In genomic region chr9:23673347-23673860, GRCm38 (mm10) we compare ENCODE assay signal across 24 mouse cellular contexts.
DNase-seq lines count a peak whose midpoint lies in the region; ATAC-seq and TF ChIP-seq lines count a peak whose summit lies in the region.
"Had no signal": no experiment of that assay in that cellular context is flagged by ENCODE, and none has a peak within 500 bp of the region (broad histone marks: within the 10 kb centered on the region; RNA-seq: fewer than 3 reads in every experiment).

No protein-coding gene starts in this region.

- no peaks in the 10 kb centered on the region for H3K9me3 ChIP-seq in embryonic facial prominence, embryonic 11.5 days (replicated peaks; ENCODE audit: control insufficient read depth, low read length)
- H3K9me3 ChIP-seq in embryonic facial prominence, embryonic 10.5 days, result no peaks in the 10 kb centered on the region
- H3K9me3 ChIP-seq in hindbrain, embryonic 13.5 days, result no peaks in the 10 kb centered on the region
- H3K9me3 ChIP-seq in hindbrain, embryonic 10.5 days, result no peaks in the 10 kb centered on the region
- H3K9me3 ChIP-seq in megakaryocyte, embryonic 14.5 days, result peaks cover 8% of the 10 kb centered on the region; the same call in 1 of the 2 replicates
- H3K9me3 ChIP-seq in stomach, embryonic 14.5 days (ENCODE audit: control insufficient read depth, low read depth, low read length), result no peaks in the 10 kb centered on the region
- no peaks in the 10 kb centered on the region for H3K9me3 ChIP-seq in stomach, postnatal 0 days (ENCODE audit: control insufficient read depth, low read length)
- H3K9me3 ChIP-seq: forebrain, embryonic 15.5 days; G1E; heart, embryonic 15.5 days had no signal

- H3K27ac ChIP-seq in embryonic facial prominence, embryonic 11.5 days (replicated peaks; ENCODE audit: low read depth, low read length), result no peak overlapping the region
- H3K27ac ChIP-seq in embryonic facial prominence, embryonic 10.5 days (replicated peaks), result no peak overlapping the region
- no peak overlapping the region for H3K27ac ChIP-seq in hindbrain, embryonic 13.5 days
- H3K27ac ChIP-seq in hindbrain, embryonic 10.5 days, result no peak overlapping the region
- H3K27ac ChIP-seq in stomach, embryonic 14.5 days (ENCODE audit: low read length), result no peak overlapping the region
- no peak overlapping the region for H3K27ac ChIP-seq in stomach, postnatal 0 days (replicated peaks)
- H3K27ac ChIP-seq: forebrain, embryonic 15.5 days; heart, adult 2 months; heart, embryonic 15.5 days had no signal

- peak; percentile 52 for ATAC-seq in embryonic facial prominence, embryonic 11.5 days (replicated peaks; ENCODE audit: insufficient number of reproducible peaks, low FRiP score, low TSS enrichment, low read depth)
- ATAC-seq in hindbrain, embryonic 13.5 days (ENCODE audit: low FRiP score), result peak; percentile 24; the same call in 1 of the 2 replicates
- ATAC-seq in megakaryocyte, adult 5-6 weeks (ENCODE audit: poor library complexity, severe bottlenecking), result no peak
- ATAC-seq in stomach, embryonic 14.5 days (ENCODE audit: insufficient number of reproducible peaks, insufficient read depth, low FRiP score, low read depth), result peak; percentile 61; the same call in 1 of the 2 replicates
- no peak for ATAC-seq in stomach, postnatal 0 days (ENCODE audit: low FRiP score, low TSS enrichment)
- ATAC-seq: activated CD4-positive, CD25-positive, alpha-beta regulatory T cell, adult 4 months; CD4-positive, CD25-positive, alpha-beta regulatory T cell, adult 4 months; forebrain, embryonic 15.5 days; inflammation-experienced regulatory T-cells, adult 6 months; Patski had no signal

- H3K4me1 ChIP-seq in embryonic facial prominence, embryonic 11.5 days (ENCODE audit: control insufficient read depth, insufficient read depth, low read length), result no peaks in the 10 kb centered on the region
- peaks cover 7% of the 10 kb centered on the region; the same call in 1 of the 2 replicates for H3K4me1 ChIP-seq in embryonic facial prominence, embryonic 10.5 days
- no peaks in the 10 kb centered on the region for H3K4me1 ChIP-seq in hindbrain, embryonic 13.5 days (replicated peaks)
- H3K4me1 ChIP-seq in hindbrain, embryonic 10.5 days (replicated peaks), result no peaks in the 10 kb centered on the region
- no peaks in the 10 kb centered on the region for H3K4me1 ChIP-seq in megakaryocyte, embryonic 14.5 days
- 0 out of 2 replicates have a peak, but pooled peaks cover 3% of the 10 kb centered on the region for H3K4me1 ChIP-seq in stomach, embryonic 14.5 days (ENCODE audit: control insufficient read depth, insufficient read depth, low read length)
- no peaks in the 10 kb centered on the region for H3K4me1 ChIP-seq in stomach, postnatal 0 days (replicated peaks; ENCODE audit: control insufficient read depth, insufficient read depth)
- H3K4me1 ChIP-seq: forebrain, embryonic 15.5 days; heart, embryonic 15.5 days had no signal

- DNase-seq in embryonic facial prominence, embryonic 11.5 days (ENCODE audit: low spot score), result no peak
- no peak for DNase-seq in embryonic facial prominence, embryonic 10.5 days (ENCODE audit: low spot score)
- DNase-seq in hindbrain, embryonic 10.5 days (ENCODE audit: low spot score), result no peak
- DNase-seq in stomach, postnatal 0 days (ENCODE audit: low spot score), result no peak
- DNase-seq: adrenal gland, postnatal 14 days; B cell, adult 2 months; cerebellum, adult 11-12 months; cerebellum, adult 9-10 months; cerebellum, postnatal 25 days; gastrocnemius, postnatal 14 days; heart, adult 2 months; heart, postnatal 14 days had no signal

- no peak overlapping the region for H3K4me2 ChIP-seq in embryonic facial prominence, embryonic 11.5 days (ENCODE audit: low read depth, low read length)
- H3K4me2 ChIP-seq in hindbrain, embryonic 13.5 days, result no peak overlapping the region
- no peak overlapping the region for H3K4me2 ChIP-seq in stomach, embryonic 14.5 days (replicated peaks; ENCODE audit: low read depth, low read length)
- no peak overlapping the region for H3K4me2 ChIP-seq in stomach, postnatal 0 days (replicated peaks; ENCODE audit: low read depth)
- H3K4me2 ChIP-seq: forebrain, embryonic 15.5 days; heart, embryonic 11.5 days; heart, embryonic 15.5 days had no signal

- H3K9ac ChIP-seq in embryonic facial prominence, embryonic 11.5 days (replicated peaks; ENCODE audit: low read length), result no peak overlapping the region
- H3K9ac ChIP-seq in hindbrain, embryonic 13.5 days, result no peak overlapping the region
- H3K9ac ChIP-seq in stomach, embryonic 14.5 days (replicated peaks; ENCODE audit: low read depth, low read length), result no peak overlapping the region
- H3K9ac ChIP-seq in stomach, postnatal 0 days (ENCODE audit: low read length), result no peak overlapping the region
- H3K9ac ChIP-seq: forebrain, embryonic 15.5 days; heart, embryonic 15.5 days had no signal

- no peaks in the 10 kb centered on the region for H3K36me3 ChIP-seq in embryonic facial prominence, embryonic 11.5 days (replicated peaks; ENCODE audit: control insufficient read depth, insufficient read depth, low read depth, low read length)
- no peaks in the 10 kb centered on the region for H3K36me3 ChIP-seq in embryonic facial prominence, embryonic 10.5 days (replicated peaks)
- H3K36me3 ChIP-seq in hindbrain, embryonic 13.5 days, result no peaks in the 10 kb centered on the region
- H3K36me3 ChIP-seq in hindbrain, embryonic 10.5 days, result no peaks in the 10 kb centered on the region
- H3K36me3 ChIP-seq in megakaryocyte, embryonic 14.5 days (replicated peaks; ENCODE audit: low read length), result no peaks in the 10 kb centered on the region
- no peaks in the 10 kb centered on the region for H3K36me3 ChIP-seq in stomach, embryonic 14.5 days (ENCODE audit: control insufficient read depth, insufficient read depth, low read length)
- no peaks in the 10 kb centered on the region for H3K36me3 ChIP-seq in stomach, postnatal 0 days (ENCODE audit: control insufficient read depth, insufficient read depth, low read length)
- H3K36me3 ChIP-seq: forebrain, embryonic 15.5 days; G1E; heart, embryonic 15.5 days had no signal

- TF ChIP-seq EP300 in stomach, postnatal 0 days (optimal IDR thresholded peaks at IDR 0.05), result no peak

- H3K4me3 ChIP-seq in embryonic facial prominence, embryonic 11.5 days (ENCODE audit: low read depth, low read length), result no peak overlapping the region
- no peak overlapping the region for H3K4me3 ChIP-seq in embryonic facial prominence, embryonic 10.5 days
- H3K4me3 ChIP-seq in hindbrain, embryonic 13.5 days, result no peak overlapping the region
- H3K4me3 ChIP-seq in hindbrain, embryonic 10.5 days, result no peak overlapping the region
- peak overlapping the region; percentile 40 for H3K4me3 ChIP-seq in megakaryocyte, embryonic 14.5 days (replicated peaks)
- H3K4me3 ChIP-seq in stomach, embryonic 14.5 days (ENCODE audit: low read depth, low read length), result no peak overlapping the region
- no peak overlapping the region for H3K4me3 ChIP-seq in stomach, postnatal 0 days (ENCODE audit: low read depth, low read length)
- H3K4me3 ChIP-seq: forebrain, embryonic 15.5 days; heart, adult 2 months; heart, embryonic 15.5 days had no signal

- no peak for TF ChIP-seq CTCF in stomach, postnatal 0 days (IDR thresholded peaks at IDR 0.05; ENCODE audit: low read depth)

- WGBS in embryonic facial prominence, embryonic 11.5 days, result 94% methylated on average over 4 of the region's 4 CpGs
- 93% methylated on average over 4 of the region's 4 CpGs for WGBS in embryonic facial prominence, embryonic 10.5 days
- WGBS in hindbrain, embryonic 13.5 days, result 95% methylated on average over 4 of the region's 4 CpGs
- WGBS in hindbrain, embryonic 10.5 days, result 96% methylated on average over 4 of the region's 4 CpGs
- WGBS in stomach, embryonic 14.5 days, result 90% methylated on average over 4 of the region's 4 CpGs
- 95% methylated on average over 4 of the region's 4 CpGs for WGBS in stomach, postnatal 0 days

- H3K27me3 ChIP-seq in embryonic facial prominence, embryonic 11.5 days (ENCODE audit: control insufficient read depth, insufficient read depth, low read length), result no peaks in the 10 kb centered on the region
- H3K27me3 ChIP-seq in embryonic facial prominence, embryonic 10.5 days (replicated peaks; ENCODE audit: low read depth, poor library complexity, severe bottlenecking), result no peaks in the 10 kb centered on the region
- H3K27me3 ChIP-seq in hindbrain, embryonic 13.5 days, result no peaks in the 10 kb centered on the region
- no peaks in the 10 kb centered on the region for H3K27me3 ChIP-seq in hindbrain, embryonic 10.5 days (ENCODE audit: insufficient read depth, poor library complexity, severe bottlenecking)
- H3K27me3 ChIP-seq in megakaryocyte, embryonic 14.5 days (replicated peaks), result no peaks in the 10 kb centered on the region
- H3K27me3 ChIP-seq in stomach, embryonic 14.5 days (ENCODE audit: control insufficient read depth, insufficient read depth, low read length), result no peaks in the 10 kb centered on the region
- H3K27me3 ChIP-seq in stomach, postnatal 0 days (ENCODE audit: control insufficient read depth, insufficient read depth, low read length), result no peaks in the 10 kb centered on the region
- H3K27me3 ChIP-seq: forebrain, embryonic 15.5 days; heart, embryonic 15.5 days; Patski had no signal

Comparison
In these comparisons a context has a peak if more than half of its experiments do, and no peak if none do; other contexts are left out.
1. ATAC-seq: peak in embryonic facial prominence, embryonic 11.5 days (single experiment), hindbrain, embryonic 13.5 days (single experiment) and stomach, embryonic 14.5 days (single experiment); none in megakaryocyte, adult 5-6 weeks (single experiment) and stomach, postnatal 0 days (single experiment).